Mouse (Mus musculus) hindbrain, embryonic 14.5 days (tissue): ENCODE data around the gene Hfe2. TPM values are rescaled to one million over a fixed set of nuclear protein-coding genes. Genes with fewer than 3 reads are reported as not detected.
"Not testable (repeated sequence)": the region's sequence is repeated elsewhere in the genome, so short reads cannot be mapped to it uniquely, and the experiment has no call there.

Experiments used
- ATAC-seq: fragments of 200-750 bp; cut with Nextera tagmentation; 2 replicates; pipeline ENCODE4 v1.8.0; 2017; ENCODE audit warnings: moderate number of reproducible peaks, mild to moderate bottlenecking, moderate TSS enrichment, moderate library complexity; ENCODE audit not compliant: low FRiP score
- DNase-seq: peaks from one replicate; pipeline ENCODE4 v3.0.0-alpha.2; 2015; ENCODE audit warnings: low spot score
- H3K27ac ChIP-seq: fragments of 300-500 bp; sonication (generic); 2 replicates; pipeline ENCODE4 v1.5.1; 2014; ENCODE audit warnings: mild to moderate bottlenecking, moderate library complexity
- H3K27me3 ChIP-seq: fragments of 300-500 bp; sonication (generic); 2 replicates; pipeline ENCODE4 v1.6.1; 2014; ENCODE audit warnings: mild to moderate bottlenecking, low read length, mixed read lengths; ENCODE audit not compliant: control insufficient read depth, insufficient read depth
- H3K36me3 ChIP-seq: fragments of 300-500 bp; sonication (generic); replicated peaks from 2 replicates; pipeline ENCODE4 v1.6.1; 2014; ENCODE audit not compliant: control insufficient read depth, insufficient read depth
- H3K4me1 ChIP-seq: fragments of 300-500 bp; sonication (generic); replicated peaks from 2 replicates; pipeline ENCODE4 v1.6.1; 2014; ENCODE audit warnings: antibody characterized with exemption, low read length, mixed read lengths; ENCODE audit not compliant: control insufficient read depth, insufficient read depth
- H3K4me2 ChIP-seq: fragments of 300-500 bp; sonication (generic); replicated peaks from 2 replicates; pipeline ENCODE4 v1.6.1; 2014; ENCODE audit warnings: mild to moderate bottlenecking, moderate library complexity
- H3K4me3 ChIP-seq: fragments of 300-500 bp; sonication (generic); replicated peaks from 2 replicates; pipeline ENCODE4 v1.5.1; 2014; ENCODE audit warnings: mild to moderate bottlenecking, low read length
- H3K9ac ChIP-seq: fragments of 300-500 bp; sonication (generic); 2 replicates; pipeline ENCODE4 v1.6.1; 2014
- H3K9me3 ChIP-seq: fragments of 300-500 bp; sonication (generic); 2 replicates; pipeline ENCODE4 v1.6.1; 2016; ENCODE audit warnings: low read length; ENCODE audit not compliant: control insufficient read depth
- WGBS: fragments of 180-500 bp; shearing (Covaris S2); extraction: QIAGEN DNeasy Blood & Tissue Kit; methylation state at CpG from one replicate; pipeline ENCODE4 v1.1.7; 2014; 5-methylcytosine and 5-hydroxymethylcytosine counted together
- polyA plus RNA-seq: library from polyadenylated mRNA; unstranded; fragments of >200 nt; fragmentation: Nextera tagmentation; extraction: Ambion mirVana; gene quantifications from 2 replicates; pipeline ENCODE4 v1.2.1, GENCODE M21; 2014

The Hfe2 gene
- polyA plus RNA-seq, 1 experiment from 2014 or later, result 2.1 TPM

- Histone ChIP-seq H3K9ac (peak overlapping the region; percentile 60), H3K4me3 (peak overlapping the region; percentile 59), H3K9me3 (no peaks in the 10 kb centered on the region), H3K27ac (peak overlapping the region; percentile 84), H3K27me3 (no peaks in the 10 kb centered on the region), H3K4me2 (peak overlapping the region; percentile 70), H3K36me3 (no peaks in the 10 kb centered on the region), H3K4me1 (peaks cover 3% of the 10 kb centered on the region; the same call in 1 of the 2 replicates)
- peak; percentile 74 for ATAC-seq
- under 1% methylated on average over 19 of the region's 19 CpGs for WGBS
- peak; percentile 96 for DNase-seq
Observed at GRCm38 (mm10) chr3:96500691-96501265, 24.2 kb upstream of the Hfe2 start.

- WGBS, result under 1% methylated on average over 32 of the region's 32 CpGs
- peak overlapping the region; percentile 59 for H3K4me3 ChIP-seq
- peak overlapping the region; percentile 72 for H3K27ac ChIP-seq
- peak overlapping the region; percentile 99 for H3K4me2 ChIP-seq
- H3K36me3 ChIP-seq, result no peaks in the 10 kb centered on the region
- peak; percentile 69 for ATAC-seq
- no peaks in the 10 kb centered on the region; the same call in 1 of the 2 replicates for H3K4me1 ChIP-seq
- peak overlapping the region; percentile 56 for H3K9ac ChIP-seq
- no peaks in the 10 kb centered on the region for H3K9me3 ChIP-seq
- DNase-seq, result peak; percentile 99
- no peaks in the 10 kb centered on the region for H3K27me3 ChIP-seq
Observed at GRCm38 (mm10) chr3:96501391-96502115, 23.4 kb upstream of the Hfe2 start.

GRCm38 (mm10) chr3:96502181-96503082 is 22.5 kb upstream of the Hfe2 start:
- peak overlapping the region; percentile 59 for H3K4me3 ChIP-seq
- H3K9ac ChIP-seq, result peak overlapping the region; percentile 56
- H3K27ac ChIP-seq, result no peak overlapping the region
- no peak for DNase-seq
- peak overlapping the region; percentile 99 for H3K4me2 ChIP-seq
- ATAC-seq, result no peak
- no peaks in the 10 kb centered on the region for H3K27me3 ChIP-seq
- H3K36me3 ChIP-seq, result no peaks in the 10 kb centered on the region
- no peaks in the 10 kb centered on the region; the same call in 1 of the 2 replicates for H3K4me1 ChIP-seq
- WGBS, result under 1% methylated on average over 19 of the region's 19 CpGs
- no peaks in the 10 kb centered on the region for H3K9me3 ChIP-seq

GRCm38 (mm10) chr3:96503083-96503450 is 21.9 kb upstream of the Hfe2 start:
- H3K4me3 ChIP-seq, result peak overlapping the region; percentile 59
- H3K4me1 ChIP-seq, result no peaks in the 10 kb centered on the region; the same call in 1 of the 2 replicates
- no peaks in the 10 kb centered on the region for H3K36me3 ChIP-seq
- no peaks in the 10 kb centered on the region for H3K9me3 ChIP-seq
- H3K27ac ChIP-seq, result no peak overlapping the region
- H3K9ac ChIP-seq, result peak overlapping the region; percentile 56
- H3K27me3 ChIP-seq, result no peaks in the 10 kb centered on the region
- H3K4me2 ChIP-seq, result peak overlapping the region; percentile 99
- DNase-seq (peak; percentile 88), ATAC-seq (no peak)
- 1% methylated on average over 7 of the region's 7 CpGs for WGBS

GRCm38 (mm10) chr3:96503946-96504345 is 21.0 kb upstream of the Hfe2 start:
- Histone ChIP-seq H3K9me3 (no peaks in the 10 kb centered on the region), H3K4me1 (no peaks in the 10 kb centered on the region; the same call in 1 of the 2 replicates), H3K4me2 (no peak overlapping the region), H3K36me3 (no peaks in the 10 kb centered on the region), H3K27me3 (no peaks in the 10 kb centered on the region), H3K4me3 (no peak overlapping the region), H3K27ac (no peak overlapping the region), H3K9ac (no peak overlapping the region)
- DNase-seq (no peak), ATAC-seq (no peak)
- 74% methylated on average over 4 of the region's 4 CpGs for WGBS

GRCm38 (mm10) chr3:96504931-96505330 is 20.0 kb upstream of the Hfe2 start:
- H3K36me3 ChIP-seq, result no peaks in the 10 kb centered on the region
- H3K27ac ChIP-seq, result no peak overlapping the region
- no peak overlapping the region for H3K4me2 ChIP-seq
- ATAC-seq (no peak), DNase-seq (no peak)
- no peak overlapping the region for H3K9ac ChIP-seq
- H3K4me1 ChIP-seq, result no peaks in the 10 kb centered on the region; the same call in 1 of the 2 replicates
- H3K9me3 ChIP-seq, result no peaks in the 10 kb centered on the region
- 89% methylated on average over 6 of the region's 6 CpGs for WGBS
- H3K27me3 ChIP-seq, result no peaks in the 10 kb centered on the region
- no peak overlapping the region for H3K4me3 ChIP-seq

GRCm38 (mm10) chr3:96506396-96507047 is 18.4 kb upstream of the Hfe2 start:
- ATAC-seq, result no peak

GRCm38 (mm10) chr3:96507966-96508365 is 17.0 kb upstream of the Hfe2 start:
- not testable (repeated sequence) for H3K4me1 ChIP-seq, H3K4me3 ChIP-seq, H3K4me2 ChIP-seq, H3K36me3 ChIP-seq, H3K27ac ChIP-seq, DNase-seq, H3K9ac ChIP-seq, ATAC-seq, H3K9me3 ChIP-seq, H3K27me3 ChIP-seq
- 95% methylated on average over 7 of the region's 9 CpGs for WGBS

More at GRCm38 (mm10) chr3:96506396-96507047, 18.4 kb upstream of the Hfe2 start:
- Histone ChIP-seq H3K27ac (no peak overlapping the region), H3K36me3 (no peaks in the 10 kb centered on the region), H3K4me1 (no peaks in the 10 kb centered on the region; the same call in 1 of the 2 replicates), H3K27me3 (no peaks in the 10 kb centered on the region), H3K9me3 (no peaks in the 10 kb centered on the region), H3K4me3 (no peak overlapping the region), H3K9ac (no peak overlapping the region), H3K4me2 (no peak overlapping the region)
- no peak for DNase-seq
- WGBS, result 90% methylated on average over 9 of the region's 9 CpGs
